ENCODE assay signal across 12 mouse cellular contexts in the genomic region with DNA sequence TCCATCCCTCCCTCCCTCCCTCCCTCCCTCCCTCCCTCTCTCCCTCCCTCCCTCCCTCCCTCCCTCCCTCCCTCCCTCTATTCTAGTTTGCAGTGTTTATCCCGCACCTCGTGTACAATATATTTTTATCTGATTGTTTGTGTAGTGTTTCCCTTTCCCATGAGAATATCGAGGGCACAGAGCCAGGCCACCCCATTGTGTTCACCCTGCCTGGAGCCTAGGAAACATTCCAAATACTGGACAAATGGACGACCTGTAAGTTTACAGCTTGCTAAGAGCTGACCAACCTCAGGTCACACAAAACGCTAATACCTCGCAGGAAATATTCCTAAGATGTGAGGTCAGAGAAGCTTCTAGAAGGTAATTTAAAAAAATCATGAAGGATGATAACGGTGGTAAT. TPM values are rescaled to one million over a fixed set of nuclear protein-coding genes. Genes with fewer than 3 reads are reported as not detected.
A peak's percentile ranks its signal among the peaks of the same experiment; 100 is the strongest.
DNase-seq lines count a peak whose midpoint lies in the region; ATAC-seq lines count a peak whose summit lies in the region.
"Had no signal": no experiment of that assay in that cellular context is flagged by ENCODE, and none has a peak within 500 bp of the region (broad histone marks: within the 10 kb centered on the region; RNA-seq: fewer than 3 reads in every experiment).

No protein-coding gene starts in this region.

- no peak overlapping the region for H3K4me2 ChIP-seq in kidney, embryonic 16.5 days (replicated peaks; ENCODE audit: low read depth, low read length)
- H3K4me2 ChIP-seq in kidney, embryonic 15.5 days = no peak overlapping the region
- peak overlapping the region; percentile 6; the same call in 1 of the 2 replicates for H3K4me2 ChIP-seq in heart, embryonic 15.5 days
- no peak overlapping the region for H3K4me2 ChIP-seq in forebrain, embryonic 15.5 days (replicated peaks)
- H3K4me2 ChIP-seq: embryonic facial prominence, embryonic 13.5 days had no signal

- peak; percentile 59 for DNase-seq in kidney, postnatal 10 days
- peak; percentile 70 to 76 for DNase-seq in lung, postnatal 4 days
- DNase-seq: layer of hippocampus, adult 9-11 months; right cerebral cortex, postnatal 14 days had no signal

- no peak for ATAC-seq in kidney, embryonic 16.5 days (ENCODE audit: low FRiP score, low TSS enrichment)
- ATAC-seq in kidney, embryonic 15.5 days (replicated peaks; ENCODE audit: low FRiP score) = no peak
- no peak for ATAC-seq in heart, embryonic 15.5 days (replicated peaks; ENCODE audit: insufficient number of reproducible peaks, insufficient read depth, low FRiP score, low read depth)
- no peak for ATAC-seq in forebrain, embryonic 15.5 days (replicated peaks)
- ATAC-seq in megakaryocyte, adult 5-6 weeks (ENCODE audit: poor library complexity, severe bottlenecking) = no peak

- peaks cover 81% of the 10 kb centered on the region for H3K4me1 ChIP-seq in kidney, embryonic 16.5 days (ENCODE audit: insufficient read depth, low read length)
- peaks cover 77% of the 10 kb centered on the region for H3K4me1 ChIP-seq in kidney, embryonic 15.5 days
- peaks cover 96% of the 10 kb centered on the region for H3K4me1 ChIP-seq in heart, embryonic 15.5 days (replicated peaks)
- H3K4me1 ChIP-seq in forebrain, embryonic 15.5 days = peaks cover 41% of the 10 kb centered on the region

- H3K9me3 ChIP-seq in kidney, embryonic 16.5 days (ENCODE audit: low read length) = no peaks in the 10 kb centered on the region
- no peaks in the 10 kb centered on the region for H3K9me3 ChIP-seq in kidney, embryonic 15.5 days (replicated peaks)
- no peaks in the 10 kb centered on the region for H3K9me3 ChIP-seq in heart, embryonic 15.5 days (replicated peaks)
- no peaks in the 10 kb centered on the region for H3K9me3 ChIP-seq in forebrain, embryonic 15.5 days
- H3K9me3 ChIP-seq: embryonic facial prominence, embryonic 13.5 days; hindbrain, embryonic 10.5 days had no signal

- H3K4me3 ChIP-seq in kidney, embryonic 16.5 days (ENCODE audit: low read length) = no peak overlapping the region
- H3K4me3 ChIP-seq in kidney, embryonic 15.5 days (replicated peaks) = no peak overlapping the region
- H3K4me3 ChIP-seq in heart, embryonic 15.5 days = no peak overlapping the region
- H3K4me3 ChIP-seq in forebrain, embryonic 15.5 days = no peak overlapping the region
- H3K4me3 ChIP-seq: embryonic facial prominence, embryonic 13.5 days; hindbrain, embryonic 10.5 days had no signal

- peak overlapping the region; percentile 9; the same call in 1 of the 2 replicates for H3K27ac ChIP-seq in kidney, embryonic 16.5 days (ENCODE audit: low read length)
- no peak overlapping the region for H3K27ac ChIP-seq in kidney, embryonic 15.5 days
- H3K27ac ChIP-seq in heart, embryonic 15.5 days = peak overlapping the region; percentile 44
- no peak overlapping the region for H3K27ac ChIP-seq in forebrain, embryonic 15.5 days (replicated peaks)
- H3K27ac ChIP-seq: embryonic facial prominence, embryonic 13.5 days; hindbrain, embryonic 10.5 days; liver, embryonic 14.5 days had no signal

- no peaks in the 10 kb centered on the region for H3K36me3 ChIP-seq in kidney, embryonic 16.5 days (ENCODE audit: insufficient read depth, low read length)
- no peaks in the 10 kb centered on the region for H3K36me3 ChIP-seq in kidney, embryonic 15.5 days
- H3K36me3 ChIP-seq in heart, embryonic 15.5 days = no peaks in the 10 kb centered on the region
- no peaks in the 10 kb centered on the region for H3K36me3 ChIP-seq in forebrain, embryonic 15.5 days
- H3K36me3 ChIP-seq: embryonic facial prominence, embryonic 13.5 days had no signal

- WGBS in kidney, embryonic 16.5 days = 59% methylated on average over 7 of the region's 7 CpGs
- 63% methylated on average over 7 of the region's 7 CpGs for WGBS in kidney, embryonic 15.5 days
- 51% methylated on average over 7 of the region's 7 CpGs for WGBS in heart, embryonic 15.5 days
- 74% methylated on average over 6 of the region's 7 CpGs for whole genome bisulfite sequencing in forebrain, embryonic 15.5 days

- H3K27me3 ChIP-seq in kidney, embryonic 16.5 days (ENCODE audit: insufficient read depth, low read length) = no peaks in the 10 kb centered on the region
- H3K27me3 ChIP-seq in kidney, embryonic 15.5 days = no peaks in the 10 kb centered on the region
- H3K27me3 ChIP-seq in heart, embryonic 15.5 days = no peaks in the 10 kb centered on the region
- no peaks in the 10 kb centered on the region for H3K27me3 ChIP-seq in forebrain, embryonic 15.5 days
- H3K27me3 ChIP-seq: embryonic facial prominence, embryonic 13.5 days had no signal

- H3K9ac ChIP-seq in kidney, embryonic 16.5 days (replicated peaks; ENCODE audit: low read length) = no peak overlapping the region
- no peak overlapping the region for H3K9ac ChIP-seq in kidney, embryonic 15.5 days
- no peak overlapping the region for H3K9ac ChIP-seq in heart, embryonic 15.5 days
- no peak overlapping the region for H3K9ac ChIP-seq in forebrain, embryonic 15.5 days (replicated peaks)
- H3K9ac ChIP-seq: embryonic facial prominence, embryonic 13.5 days; liver, embryonic 14.5 days had no signal

RNA-seq across cellular contexts. Expression of a gene that starts 12.0 kb away (rescaled TPM):
- polyA plus RNA-seq in kidney, embryonic 16.5 days (2015; fragmentation: Nextera tagmentation; extraction: Ambion mirVana) = 5.0 and 5.5 TPM in 2 replicates
- polyA plus RNA-seq in kidney, embryonic 15.5 days (2015; fragmentation: Nextera tagmentation; extraction: Ambion mirVana) = 5.5 and 6.4 TPM in 2 replicates
- 5.3 and 7.2 TPM in 2 replicates for polyA plus RNA-seq in heart, embryonic 15.5 days (2015; fragmentation: Nextera tagmentation; extraction: Ambion mirVana)
- polyA plus RNA-seq in forebrain, embryonic 15.5 days (2015; fragmentation: Nextera tagmentation; extraction: Ambion mirVana) = 2.0 and 2.2 TPM in 2 replicates
- total RNA-seq in megakaryocyte, adult 5-6 weeks (2015) = 1.4 and 1.8 TPM in 2 replicates
- total RNA-seq in megakaryocyte, adult 5-6 weeks (2017) = 1.1 and 1.3 TPM in 2 replicates

Comparison
In these comparisons a context has a peak if more than half of its experiments do, and no peak if none do; other contexts are left out.
1. H3K27ac ChIP-seq: peak in kidney, embryonic 16.5 days (single experiment) and heart, embryonic 15.5 days (single experiment); none in kidney, embryonic 15.5 days (single experiment) and forebrain, embryonic 15.5 days (single experiment).